Mouse (Mus musculus) left cerebral cortex, adult 6 months (tissue): ENCODE measurements around the gene Ager. TPM values are rescaled to one million over a fixed set of nuclear protein-coding genes. Genes with fewer than 3 reads are reported as not detected.

ENCODE experiments used
- long read RNA-seq, 2 experiments: library from polyadenylated mRNA; unstranded; transcript quantifications; one replicate each; pipeline ENCODE4 v2.0.0; 2019 to 2020
- polyA plus RNA-seq: library from polyadenylated mRNA; unstranded; fragments of <200 nt; fragmentation: Nextera tagmentation; gene quantifications from 2 replicates; pipeline ENCODE4 v1.2.3, GENCODE M21; 2021

Gene Ager
- 0.64 and 0.85 TPM in 2 replicates for polyA plus RNA-seq
- long read RNA-seq, experiment 1, partial matches to known transcripts, result 1 of 1 reads
- long read RNA-seq, experiment 1, other reads (novel, unspliced or antisense), result 0 of 1 reads
- long read RNA-seq, experiment 2, partial matches to known transcripts, result 0 of 1 reads
- long read RNA-seq, experiment 2, other reads (novel, unspliced or antisense), result 0 of 1 reads

GRCm38 (mm10) chr17:34597566-34598095 is at the start of gene Ager:
Ager (plus strand) TSS chr17:34597862.

GRCm38 (mm10) chr17:34564003-34564421 is 33.6 kb upstream of the Ager start, which contains the start of gene Notch4:
Notch4 (plus strand) TSS chr17:34564268.

GRCm38 (mm10) chr17:34589681-34590101 is 8.0 kb upstream of the Ager start, which contains the start of gene Gpsm3:
Gpsm3 (plus strand) TSS chr17:34589806.

GRCm38 (mm10) chr17:34591029-34591993 is 6.4 kb upstream of the Ager start, which contains the start of gene Pbx2:
Pbx2 (plus strand) TSS chr17:34591266.

GRCm38 (mm10) chr17:34603375-34604060 is 5.9 kb downstream of the Ager start, which contains the start of gene Rnf5:
Rnf5 (minus strand) TSS chr17:34603690.

GRCm38 (mm10) chr17:34604061-34604508 is 6.4 kb downstream of the Ager start, which contains the start of gene Agpat1:
Agpat1 (plus strand) TSS chr17:34604262.

GRCm38 (mm10) chr17:34615871-34616270 is 18.2 kb downstream of the Ager start, which contains the start of gene Egfl8:
Egfl8 (minus strand) TSS chr17:34615971.

GRCm38 (mm10) chr17:34627943-34628643 is 30.4 kb downstream of the Ager start, which contains the start of gene Ppt2:
Ppt2 (minus strand) TSS chr17:34628510.

GRCm38 (mm10) chr17:34629221-34629751 is 31.6 kb downstream of the Ager start, which contains the start of gene Prrt1:
Prrt1 (plus strand) TSS chr17:34629533.

GRCm38 (mm10) chr17:34644608-34645007 is 46.9 kb downstream of the Ager start, which contains the start of gene Fkbpl:
Fkbpl (plus strand) TSS chr17:34644764.

GRCm38 (mm10) chr17:34646906-34647787 is 49.5 kb downstream of the Ager start, which contains the start of gene Atf6b:
Atf6b (plus strand) TSS chr17:34647146.

Other genes starting within 250 kb of the Ager start
- not detected in 2 replicates for gene Btnl2, start 243.0 kb upstream of the Ager start, polyA plus RNA-seq
- not detected in 2 replicates for gene Btnl1, start 220.7 kb upstream of the Ager start, polyA plus RNA-seq
- gene BC051142, start 199.0 kb upstream of the Ager start, polyA plus RNA-seq, result 0.48 and 0.95 TPM in 2 replicates
- gene Btnl4, start 120.5 kb upstream of the Ager start, polyA plus RNA-seq, result not detected in 2 replicates
- gene Btnl6, start 80.5 kb upstream of the Ager start, polyA plus RNA-seq, result not detected in 2 replicates
- gene Notch4, start 33.6 kb upstream of the Ager start, polyA plus RNA-seq, result 0.38 and 2.3 TPM in 2 replicates
- gene Gpsm3, start 8.1 kb upstream of the Ager start, polyA plus RNA-seq, result 0.33 and 1.7 TPM in 2 replicates
- gene Pbx2, start 6.6 kb upstream of the Ager start, polyA plus RNA-seq, result 1.8 and 4.5 TPM in 2 replicates
- 171 and 196 TPM in 2 replicates for gene Rnf5, start 5.8 kb downstream of the Ager start, polyA plus RNA-seq
- 68.0 and 88.2 TPM in 2 replicates for gene Agpat1, start 6.4 kb downstream of the Ager start, polyA plus RNA-seq
- 4.0 and 4.1 TPM in 2 replicates for gene Egfl8, start 18.1 kb downstream of the Ager start, polyA plus RNA-seq
- 6.5 and 13.9 TPM in 2 replicates for gene Ppt2, start 30.6 kb downstream of the Ager start, polyA plus RNA-seq
- 12.4 and 24.5 TPM in 2 replicates for gene Prrt1, start 31.7 kb downstream of the Ager start, polyA plus RNA-seq
- gene Fkbpl, start 46.9 kb downstream of the Ager start, polyA plus RNA-seq, result 15.4 and 17.0 TPM in 2 replicates
- 25.6 and 45.1 TPM in 2 replicates for gene Atf6b, start 49.3 kb downstream of the Ager start, polyA plus RNA-seq
- 0.04 and 0.10 TPM in 2 replicates for gene Tnxb, start 72.7 kb downstream of the Ager start, polyA plus RNA-seq
- gene C4b, start 146.0 kb downstream of the Ager start, polyA plus RNA-seq, result 3.9 and 8.9 TPM in 2 replicates
- gene Cyp21a1, start 206.7 kb downstream of the Ager start, polyA plus RNA-seq, result not detected in 2 replicates
- gene Stk19, start 239.1 kb downstream of the Ager start, polyA plus RNA-seq, result 60.8 and 64.9 TPM in 2 replicates
- 25.6 and 26.2 TPM in 2 replicates for gene Dxo, start 239.2 kb downstream of the Ager start, polyA plus RNA-seq